ENCODE assay signal across 31 mouse cellular contexts in genomic region chr1:55446273-55446672, GRCm38 (mm10). TPM values are rescaled to one million over a fixed set of nuclear protein-coding genes. Genes with fewer than 3 reads are reported as not detected.
DNase-seq lines count a peak whose midpoint lies in the region; ATAC-seq lines count a peak whose summit lies in the region.
"Had no signal": no experiment of that assay in that cellular context is flagged by ENCODE, and none has a peak within 500 bp of the region (broad histone marks: within the 10 kb centered on the region; RNA-seq: fewer than 3 reads in every experiment).

No protein-coding gene starts in this region.

- WGBS in heart, embryonic 14.5 days: 60% methylated on average over 5 of the region's 5 CpGs
- WGBS in heart, embryonic 10.5 days: 62% methylated on average over 5 of the region's 5 CpGs
- WGBS in stomach, embryonic 16.5 days: 68% methylated on average over 5 of the region's 5 CpGs

- H3K27ac ChIP-seq in heart, embryonic 14.5 days (replicated peaks in 1 of 2; ENCODE audit: control insufficient read depth in 1 of 2, insufficient read depth in 1 of 2, low read depth in 2 of 2, low read length in 2 of 2): no peak overlapping the region
- H3K27ac ChIP-seq in heart, embryonic 10.5 days: no peak overlapping the region
- H3K27ac ChIP-seq in stomach, embryonic 16.5 days (ENCODE audit: low read length): peak overlapping the region; percentile 27; the same call in 1 of the 2 replicates
- H3K27ac ChIP-seq: embryonic facial prominence, embryonic 15.5 days; forebrain, embryonic 15.5 days; heart, adult 2 months; hindbrain, embryonic 10.5 days; hindbrain, postnatal 0 days; kidney, embryonic 15.5 days; left cerebral cortex, adult 2 months; liver, embryonic 13.5 days; macrophage; midbrain, embryonic 10.5 days had no signal

- no peaks in the 10 kb centered on the region for H3K27me3 ChIP-seq in heart, embryonic 14.5 days (ENCODE audit: control insufficient read depth, insufficient read depth, low read length)
- no peaks in the 10 kb centered on the region for H3K27me3 ChIP-seq in heart, embryonic 10.5 days (ENCODE audit: insufficient read depth, poor library complexity, severe bottlenecking)
- no peaks in the 10 kb centered on the region for H3K27me3 ChIP-seq in stomach, embryonic 16.5 days (ENCODE audit: control insufficient read depth, insufficient read depth, low read length)
- H3K27me3 ChIP-seq: CH12.LX; embryonic facial prominence, embryonic 15.5 days; forebrain, embryonic 15.5 days; kidney, embryonic 15.5 days; liver, embryonic 13.5 days; Patski had no signal

- peak overlapping the region; percentile 29; the same call in 1 of the 2 replicates for H3K4me2 ChIP-seq in heart, embryonic 14.5 days (ENCODE audit: low read length)
- no peak overlapping the region for H3K4me2 ChIP-seq in stomach, embryonic 16.5 days (ENCODE audit: low read depth, low read length)
- H3K4me2 ChIP-seq: embryonic facial prominence, embryonic 15.5 days; forebrain, embryonic 15.5 days; kidney, embryonic 15.5 days; liver, embryonic 13.5 days had no signal

- H3K4me1 ChIP-seq in heart, embryonic 14.5 days (ENCODE audit: control insufficient read depth in 2 of 2, insufficient read depth in 2 of 2, low read length in 2 of 2): peaks cover 5% of the 10 kb centered on the region in 2 experiments
- H3K4me1 ChIP-seq in heart, embryonic 10.5 days: peaks cover 16% of the 10 kb centered on the region
- H3K4me1 ChIP-seq in stomach, embryonic 16.5 days (ENCODE audit: control insufficient read depth, insufficient read depth, low read length): no peaks in the 10 kb centered on the region
- H3K4me1 ChIP-seq: embryonic facial prominence, embryonic 15.5 days; forebrain, embryonic 15.5 days; hindbrain, embryonic 10.5 days; kidney, embryonic 15.5 days; liver, embryonic 13.5 days; midbrain, embryonic 10.5 days had no signal

- no peak overlapping the region for H3K4me3 ChIP-seq in heart, embryonic 14.5 days (ENCODE audit: control insufficient read depth in 1 of 2, insufficient read depth in 1 of 2, low read depth in 1 of 2, low read length in 2 of 2)
- no peak overlapping the region for H3K4me3 ChIP-seq in heart, embryonic 10.5 days
- no peak overlapping the region for H3K4me3 ChIP-seq in stomach, embryonic 16.5 days (replicated peaks; ENCODE audit: low read length)
- H3K4me3 ChIP-seq: embryonic facial prominence, embryonic 15.5 days; forebrain, embryonic 15.5 days; heart, adult 2 months; hindbrain, embryonic 10.5 days; kidney, embryonic 15.5 days; left cerebral cortex, adult 2 months; liver, embryonic 13.5 days; midbrain, embryonic 10.5 days; myocyte had no signal

- no peaks in the 10 kb centered on the region for H3K36me3 ChIP-seq in heart, embryonic 14.5 days (ENCODE audit: control insufficient read depth, insufficient read depth, low read length)
- no peaks in the 10 kb centered on the region for H3K36me3 ChIP-seq in heart, embryonic 10.5 days
- no peaks in the 10 kb centered on the region for H3K36me3 ChIP-seq in stomach, embryonic 16.5 days (ENCODE audit: control insufficient read depth, insufficient read depth, low read length)
- H3K36me3 ChIP-seq: embryonic facial prominence, embryonic 15.5 days; forebrain, embryonic 15.5 days; G1E; hindbrain, embryonic 10.5 days; kidney, embryonic 15.5 days; liver, embryonic 13.5 days; midbrain, embryonic 10.5 days had no signal

- no peak for ATAC-seq in heart, embryonic 14.5 days (ENCODE audit: insufficient number of reproducible peaks, insufficient read depth, low FRiP score, low read depth)
- ATAC-seq in activated CD4-positive, CD25-positive, alpha-beta regulatory T cell, adult 4 months: peak; percentile 54
- 0 out of 2 replicates have a peak, but pooled peaks have one; percentile 45 for ATAC-seq in stomach, embryonic 16.5 days (ENCODE audit: insufficient read depth, low FRiP score)
- ATAC-seq in erythroblast, adult 5-6 weeks (replicated peaks; ENCODE audit: low FRiP score, poor library complexity, severe bottlenecking): no peak
- ATAC-seq: forebrain, embryonic 15.5 days; hindbrain, postnatal 0 days; midbrain, embryonic 16.5 days; Patski had no signal

- no peak overlapping the region for H3K9ac ChIP-seq in heart, embryonic 14.5 days (ENCODE audit: low read length)
- H3K9ac ChIP-seq in stomach, embryonic 16.5 days (ENCODE audit: low read length): no peak overlapping the region
- H3K9ac ChIP-seq: embryonic facial prominence, embryonic 15.5 days; forebrain, embryonic 15.5 days; kidney, embryonic 15.5 days; liver, embryonic 13.5 days had no signal

- DNase-seq in heart, embryonic 10.5 days (ENCODE audit: low spot score): no peak
- DNase-seq in thymus, postnatal 14 days: peak; percentile 74
- DNase-seq in right cerebral cortex, postnatal 36 days (ENCODE audit: low spot score in 2 of 2): no peak
- no peak for DNase-seq in cerebellum, postnatal 25 days
- DNase-seq: adrenal gland, adult 2 months; cerebellum, adult 18-20 months; cerebellum, postnatal 36 days; gastrocnemius, postnatal 25 days; heart, adult 2 months; kidney, adult 11 months; kidney, postnatal 36 days; liver, embryonic 13.5 days; lung, adult 2 months; right cerebral cortex, adult 18-20 months had no signal

- H3K9me3 ChIP-seq in heart, embryonic 14.5 days (ENCODE audit: control insufficient read depth, low read length): no peaks in the 10 kb centered on the region
- H3K9me3 ChIP-seq in heart, embryonic 10.5 days: no peaks in the 10 kb centered on the region
- H3K9me3 ChIP-seq in stomach, embryonic 16.5 days (replicated peaks; ENCODE audit: control insufficient read depth, low read length): no peaks in the 10 kb centered on the region
- H3K9me3 ChIP-seq: embryonic facial prominence, embryonic 15.5 days; forebrain, embryonic 15.5 days; G1E; hindbrain, embryonic 10.5 days; kidney, embryonic 15.5 days; liver, embryonic 13.5 days; midbrain, embryonic 10.5 days had no signal

RNA-seq across cellular contexts. Expression of gene Plcl1, which starts 40.6 kb away (rescaled TPM):
- 1.1 and 1.2 TPM in 2 replicates for polyA plus RNA-seq in heart, embryonic 14.5 days (2014; fragmentation: Nextera tagmentation; extraction: Ambion mirVana)
- 0.60 and 0.77 TPM in 2 replicates for polyA plus RNA-seq in heart, embryonic 10.5 days (2016; fragmentation: Nextera tagmentation; extraction: Ambion mirVana)
- polyA plus RNA-seq in activated CD4-positive, CD25-positive, alpha-beta regulatory T cell, adult 4 months (2017; shearing (Covaris generic)): 1 to 10 TPM; 1.5 to 2.6 TPM
- 1.9 and 2.2 TPM in 2 replicates for polyA plus RNA-seq in stomach, embryonic 16.5 days (2015; fragmentation: Nextera tagmentation; extraction: Ambion mirVana)
- 0.21 TPM in 1 of 2 replicates, not detected in the other for total RNA-seq in erythroblast, adult 5-6 weeks (2015; ENCODE audit: low replicate concordance)
- total RNA-seq in erythroblast, adult 5-6 weeks (2017; ENCODE audit: low replicate concordance): not detected in 2 replicates
- polyA plus RNA-seq: G1E had no signal

Comparison
In these comparisons a context has a peak if more than half of its experiments do, and no peak if none do; other contexts are left out.
1. ATAC-seq: peak in activated CD4-positive, CD25-positive, alpha-beta regulatory T cell, adult 4 months (single experiment) and stomach, embryonic 16.5 days (single experiment); none in heart, embryonic 14.5 days (single experiment) and erythroblast, adult 5-6 weeks (single experiment).